Mouse (Mus musculus): ENCODE measurements around the gene Wdr41.

Wdr41 gene

DNA sequence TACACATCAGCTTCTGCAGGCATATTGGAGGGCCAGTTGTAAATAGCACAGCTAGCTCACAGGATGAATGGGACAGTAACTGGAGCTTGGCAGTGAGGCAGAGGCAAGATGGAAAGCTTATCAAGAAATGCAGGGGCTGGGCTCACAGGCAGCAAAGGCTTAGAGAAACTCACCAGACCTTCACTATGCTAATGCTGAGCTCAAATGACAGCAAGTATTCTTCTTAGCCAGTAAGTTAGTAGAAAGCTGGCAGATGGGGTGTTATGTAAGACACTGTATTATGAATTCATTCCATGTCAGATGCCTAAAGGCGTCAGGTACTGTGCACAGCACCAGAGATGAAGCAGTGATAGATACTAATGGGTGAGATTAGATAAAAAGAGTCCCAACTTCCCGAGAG, 58.6 kb downstream of the Wdr41 start:
- DNase-seq (ENCODE audit: low spot score): no peak

GRCm38 (mm10) chr13:95038200-95038599, 62.1 kb downstream of the Wdr41 start:
- peak; percentile 5 for DNase-seq (ENCODE audit: low spot score)

DNA sequence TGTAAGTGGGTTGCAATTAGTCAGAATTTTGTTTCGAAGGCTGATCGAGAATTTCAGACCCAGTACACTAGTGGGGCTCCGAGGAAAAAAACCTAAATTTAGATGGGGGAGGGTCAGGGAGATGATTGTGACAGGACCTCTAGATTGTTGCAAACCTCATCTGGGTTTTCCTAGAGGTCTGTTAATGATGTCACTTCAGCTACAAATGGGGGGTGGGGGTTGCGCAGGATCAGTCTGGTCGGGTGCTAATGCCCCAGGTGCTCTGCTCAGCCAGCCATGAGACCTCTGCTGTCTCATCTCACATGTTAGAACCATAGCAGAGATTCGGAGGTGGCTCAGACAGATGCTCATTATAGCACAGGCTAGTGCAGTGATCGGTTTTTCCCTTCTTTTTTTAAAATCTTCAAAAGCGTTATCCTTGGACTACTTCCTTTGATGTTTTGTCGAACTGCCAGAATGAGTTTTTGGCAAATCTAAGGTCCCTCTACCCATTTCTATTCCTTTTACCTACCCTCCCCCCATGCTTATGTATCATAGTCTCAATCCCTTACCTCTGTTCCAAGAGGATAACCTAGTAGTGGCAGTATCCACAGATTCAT, 64.1 kb downstream of the Wdr41 start:
- DNase-seq (ENCODE audit: low spot score): no peak

GRCm38 (mm10) chr13:95044108-95044507, 68.0 kb downstream of the Wdr41 start:
- no peak for DNase-seq (ENCODE audit: low spot score)

GRCm38 (mm10) chr13:95050398-95050797, 74.3 kb downstream of the Wdr41 start:
- DNase-seq (ENCODE audit: low spot score): no peak

DNA sequence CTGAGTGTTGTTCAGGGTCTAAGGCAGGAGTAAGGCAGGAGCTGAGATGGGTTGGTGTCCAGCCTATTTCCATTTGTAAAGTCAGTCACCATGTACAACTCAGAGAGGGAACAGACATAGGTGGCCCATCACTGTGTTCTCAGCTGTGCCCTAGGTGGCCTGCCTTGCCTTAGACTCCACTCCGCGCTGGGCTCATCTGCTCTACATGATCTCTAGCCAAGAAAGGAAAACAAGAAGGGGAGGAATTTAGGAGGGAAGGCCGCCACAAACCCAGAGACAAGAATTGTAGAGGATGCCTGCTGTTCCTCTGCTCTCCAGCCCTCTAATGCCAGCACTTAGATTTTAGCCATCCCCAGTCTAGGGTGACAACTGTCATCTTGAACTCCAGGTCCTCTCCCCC, 76.3 kb downstream of the Wdr41 start:
- DNase-seq (ENCODE audit: low spot score): no peak

GRCm38 (mm10) chr13:95055742-95056388, 79.7 kb downstream of the Wdr41 start:
- DNase-seq (ENCODE audit: low spot score): no peak

DNA sequence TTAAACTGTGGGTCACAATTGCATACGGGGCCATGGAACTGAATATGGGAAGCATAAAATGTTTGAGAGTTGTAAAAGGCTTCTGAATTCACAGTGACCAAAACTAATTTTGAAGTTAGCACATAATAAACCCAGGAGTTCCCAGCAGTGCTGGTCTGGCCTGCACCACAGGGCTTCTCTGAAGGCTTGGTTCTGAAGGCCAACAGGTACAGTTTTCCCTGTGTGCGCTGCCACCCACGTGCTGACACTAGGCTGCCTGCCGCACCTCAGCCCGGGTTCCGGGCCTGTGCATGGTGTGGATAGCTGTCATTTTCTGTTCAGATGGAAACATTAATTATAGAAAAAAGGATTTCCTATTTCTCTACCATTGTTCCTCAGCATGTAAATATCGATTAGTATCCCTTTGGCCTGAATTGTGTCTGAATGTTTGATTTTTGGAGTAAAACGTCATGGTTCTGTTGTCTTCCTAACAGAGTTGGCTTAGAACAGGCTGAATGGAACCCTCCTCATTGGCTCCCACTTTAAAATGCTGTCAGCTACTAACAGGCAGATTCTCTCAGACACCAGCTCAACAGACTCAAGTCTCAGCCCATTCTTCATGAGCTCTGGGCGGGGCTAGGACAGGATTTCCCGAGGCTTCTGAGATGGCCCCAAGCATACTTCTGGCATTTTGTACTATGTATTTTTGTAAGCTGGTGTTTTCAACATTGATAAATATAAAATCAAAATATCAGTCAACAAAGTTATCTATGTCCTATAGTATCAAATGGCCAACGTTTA, 80.5 kb downstream of the Wdr41 start:
- no peak for DNase-seq (ENCODE audit: low spot score)

- no peak for DNase-seq (ENCODE audit: low spot score)
Measured at GRCm38 (mm10) chr13:95058885-95059284, 82.7 kb downstream of the Wdr41 start.

- DNase-seq (ENCODE audit: low spot score): no peak
Measured at GRCm38 (mm10) chr13:95063390-95064017, 87.4 kb downstream of the Wdr41 start.

DNA sequence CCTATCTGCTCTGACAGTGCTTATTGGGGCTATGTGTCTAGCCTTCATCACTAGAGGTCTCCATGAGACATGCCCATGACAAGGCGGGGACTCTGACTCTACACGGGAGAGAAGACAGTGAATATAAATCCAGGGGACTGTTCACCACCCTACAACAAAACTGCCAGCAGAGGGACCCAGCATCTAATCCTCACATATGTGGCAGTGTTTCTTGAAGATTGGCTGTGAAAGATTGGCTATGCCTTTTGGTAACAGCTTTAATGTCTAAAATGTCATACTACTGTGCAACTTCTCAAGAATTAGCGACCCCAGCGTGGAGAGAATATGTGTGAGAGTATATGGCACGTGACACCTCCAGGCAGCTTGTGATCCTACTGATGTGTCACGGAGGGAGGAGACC, 91.7 kb downstream of the Wdr41 start:
- DNase-seq (ENCODE audit: low spot score): peak; percentile 33

DNA sequence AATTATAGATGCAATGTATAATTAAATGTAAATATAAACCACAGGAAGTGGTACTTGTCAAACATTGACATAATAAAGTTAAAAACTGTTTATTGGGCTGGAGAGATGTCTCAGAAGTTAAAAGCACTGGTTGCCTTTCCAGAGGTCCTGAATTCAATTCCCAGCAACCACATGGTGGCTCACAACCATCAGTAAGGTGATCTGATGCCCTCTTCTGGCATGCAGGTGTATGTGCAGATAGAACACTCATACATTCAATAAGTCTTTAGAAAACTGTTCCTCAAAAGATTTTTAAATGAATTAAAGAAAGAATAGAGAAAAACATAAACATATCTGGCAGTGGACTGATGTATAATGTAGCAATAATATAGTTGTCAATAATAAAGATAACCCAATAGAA, 94.1 kb downstream of the Wdr41 start:
- DNase-seq (ENCODE audit: low spot score): no peak
